Mouse (Mus musculus): ENCODE data around the gene Aco2. TPM values are rescaled to one million over a fixed set of nuclear protein-coding genes. Genes with fewer than 3 reads are reported as not detected.

Aco2 gene
- polyA plus RNA-seq, 1 experiment from 2014 or later: 252 TPM

- no peak overlapping the region for H3K4me2 ChIP-seq
- H3K9ac ChIP-seq: no peak overlapping the region
- peaks cover 76% of the 10 kb centered on the region for H3K36me3 ChIP-seq
- H3K9me3 ChIP-seq: no peaks in the 10 kb centered on the region
- no peaks in the 10 kb centered on the region for H3K27me3 ChIP-seq
- no peak overlapping the region for H3K4me3 ChIP-seq
- no peak for ATAC-seq (ENCODE audit: low read depth)
- H3K4me1 ChIP-seq (replicated peaks): no peaks in the 10 kb centered on the region
- WGBS: 87% methylated on average over 10 of the region's 10 CpGs
- H3K27ac ChIP-seq (replicated peaks): no peak overlapping the region
Measured at GRCm38 (mm10) chr15:81949076-81949475, 77.0 kb downstream of the Aco2 start.

GRCm38 (mm10) chr15:81949476-81950131, 77.5 kb downstream of the Aco2 start:
- 72% methylated on average over 11 of the region's 11 CpGs for WGBS
- ATAC-seq (ENCODE audit: low read depth): no peak
- H3K27me3 ChIP-seq: no peaks in the 10 kb centered on the region
- H3K9ac ChIP-seq: no peak overlapping the region
- H3K4me3 ChIP-seq: no peak overlapping the region
- H3K36me3 ChIP-seq: peaks cover 82% of the 10 kb centered on the region
- no peaks in the 10 kb centered on the region for H3K4me1 ChIP-seq (replicated peaks)
- no peaks in the 10 kb centered on the region for H3K9me3 ChIP-seq
- no peak overlapping the region for H3K4me2 ChIP-seq
- H3K27ac ChIP-seq (replicated peaks): no peak overlapping the region

GRCm38 (mm10) chr15:81950716-81951115, 78.6 kb downstream of the Aco2 start:
- Histone ChIP-seq H3K4me3 (no peak overlapping the region), H3K27ac (replicated peaks) (no peak overlapping the region), H3K9ac (no peak overlapping the region), H3K27me3 (no peaks in the 10 kb centered on the region), H3K4me1 (replicated peaks) (no peaks in the 10 kb centered on the region), H3K36me3 (peaks cover 93% of the 10 kb centered on the region), H3K9me3 (no peaks in the 10 kb centered on the region), H3K4me2 (no peak overlapping the region)
- ATAC-seq (ENCODE audit: low read depth): no peak
- 86% methylated on average over 5 of the region's 5 CpGs for WGBS

GRCm38 (mm10) chr15:81951159-81951558, 79.0 kb downstream of the Aco2 start:
- H3K27ac ChIP-seq (replicated peaks): no peak overlapping the region
- no peak overlapping the region for H3K9ac ChIP-seq
- H3K27me3 ChIP-seq: no peaks in the 10 kb centered on the region
- no peak overlapping the region for H3K4me3 ChIP-seq
- peaks cover 93% of the 10 kb centered on the region for H3K36me3 ChIP-seq
- no peak overlapping the region for H3K4me2 ChIP-seq
- H3K4me1 ChIP-seq (replicated peaks): no peaks in the 10 kb centered on the region
- no peaks in the 10 kb centered on the region for H3K9me3 ChIP-seq
- ATAC-seq (ENCODE audit: low read depth): no peak
- 93% methylated on average over 9 of the region's 9 CpGs for WGBS

- Histone ChIP-seq H3K27me3 (no peaks in the 10 kb centered on the region), H3K27ac (replicated peaks) (no peak overlapping the region), H3K9ac (no peak overlapping the region), H3K9me3 (no peaks in the 10 kb centered on the region), H3K4me2 (no peak overlapping the region), H3K4me3 (no peak overlapping the region), H3K4me1 (replicated peaks) (no peaks in the 10 kb centered on the region), H3K36me3 (peaks cover 81% of the 10 kb centered on the region)
- no peak for ATAC-seq (ENCODE audit: low read depth)
- 91% methylated on average over 4 of the region's 4 CpGs for WGBS
Measured at GRCm38 (mm10) chr15:81952310-81952709, 80.2 kb downstream of the Aco2 start.

DNA sequence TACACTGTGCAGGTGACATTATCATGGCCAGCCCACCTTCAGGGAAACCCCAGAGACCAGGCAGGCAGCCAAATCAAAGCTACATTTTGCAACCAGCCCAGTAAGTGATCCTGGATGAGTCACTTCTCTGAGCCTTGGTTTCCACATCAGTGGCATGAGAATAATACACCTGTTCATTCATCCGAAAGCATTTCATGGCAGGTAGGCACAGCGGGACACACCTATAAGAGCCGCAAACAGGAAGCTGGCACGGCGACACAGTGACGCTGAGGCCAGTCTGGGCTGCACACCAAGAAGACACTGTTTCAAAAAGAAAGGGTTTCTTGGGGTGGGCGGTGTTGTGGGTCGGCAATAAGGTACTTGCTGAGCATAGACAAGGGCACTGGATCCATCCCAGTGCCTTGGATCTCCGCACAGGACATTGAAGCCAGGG, 82.1 kb downstream of the Aco2 start:
- Histone ChIP-seq H3K9me3 (no peaks in the 10 kb centered on the region), H3K36me3 (peaks cover 62% of the 10 kb centered on the region), H3K4me2 (no peak overlapping the region), H3K27ac (replicated peaks) (no peak overlapping the region), H3K27me3 (no peaks in the 10 kb centered on the region), H3K4me1 (replicated peaks) (peaks cover 3% of the 10 kb centered on the region; the same call in 1 of the 2 replicates), H3K9ac (no peak overlapping the region), H3K4me3 (no peak overlapping the region)
- 95% methylated on average over 9 of the region's 9 CpGs for WGBS
- ATAC-seq (ENCODE audit: low read depth): no peak

DNA sequence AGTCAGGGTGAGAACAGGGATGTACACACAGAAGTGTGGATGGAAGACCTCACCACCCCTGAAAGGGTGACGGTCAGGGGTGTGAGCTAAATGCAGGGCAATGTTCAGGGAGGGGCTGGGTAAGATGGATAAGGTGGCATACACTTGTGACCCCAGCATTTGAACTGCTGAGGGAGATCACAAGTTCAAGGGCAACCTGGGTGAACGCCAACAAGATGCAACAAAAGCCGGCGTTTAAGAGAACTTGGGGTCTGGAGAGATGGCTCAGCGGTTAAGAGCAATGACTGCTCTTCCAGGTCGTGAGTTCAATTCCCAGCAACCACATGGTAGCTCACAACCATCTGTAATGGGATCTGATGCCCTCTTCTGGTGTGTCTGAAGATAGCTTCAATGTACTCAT, 82.6 kb downstream of the Aco2 start:
- 97% methylated on average over 6 of the region's 6 CpGs for WGBS
- Histone ChIP-seq H3K4me2 (no peak overlapping the region), H3K9me3 (no peaks in the 10 kb centered on the region), H3K4me3 (no peak overlapping the region), H3K36me3 (peaks cover 57% of the 10 kb centered on the region), H3K4me1 (replicated peaks) (peaks cover 8% of the 10 kb centered on the region), H3K27ac (replicated peaks) (no peak overlapping the region), H3K9ac (no peak overlapping the region), H3K27me3 (no peaks in the 10 kb centered on the region)
- ATAC-seq (ENCODE audit: low read depth): no peak

DNA sequence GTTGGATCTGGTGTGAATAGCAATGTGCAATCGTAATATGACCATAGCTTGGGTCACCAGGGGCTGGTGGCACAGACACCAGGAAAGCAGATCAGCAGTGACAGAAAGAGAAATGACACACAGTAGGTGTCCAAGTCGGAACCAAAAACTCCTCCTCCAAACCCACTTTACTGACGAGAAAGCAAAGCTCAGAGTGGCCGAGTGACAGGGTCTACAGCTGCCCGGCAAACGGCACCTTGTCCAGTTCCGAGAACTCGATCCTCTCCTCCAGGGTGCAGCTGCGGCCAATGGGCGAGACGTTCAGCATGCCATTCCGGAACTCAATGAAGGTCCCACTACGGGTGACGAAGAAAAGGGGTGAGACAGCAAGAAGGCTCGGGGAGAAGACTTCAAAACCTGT, 83.3 kb downstream of the Aco2 start:
- Histone ChIP-seq H3K9ac (no peak overlapping the region), H3K4me2 (no peak overlapping the region), H3K27ac (replicated peaks) (no peak overlapping the region), H3K27me3 (no peaks in the 10 kb centered on the region), H3K36me3 (peaks cover 50% of the 10 kb centered on the region), H3K4me3 (no peak overlapping the region), H3K9me3 (no peaks in the 10 kb centered on the region), H3K4me1 (replicated peaks) (peaks cover 11% of the 10 kb centered on the region)
- no peak for ATAC-seq (ENCODE audit: low read depth)
- WGBS: 90% methylated on average over 15 of the region's 15 CpGs

DNA sequence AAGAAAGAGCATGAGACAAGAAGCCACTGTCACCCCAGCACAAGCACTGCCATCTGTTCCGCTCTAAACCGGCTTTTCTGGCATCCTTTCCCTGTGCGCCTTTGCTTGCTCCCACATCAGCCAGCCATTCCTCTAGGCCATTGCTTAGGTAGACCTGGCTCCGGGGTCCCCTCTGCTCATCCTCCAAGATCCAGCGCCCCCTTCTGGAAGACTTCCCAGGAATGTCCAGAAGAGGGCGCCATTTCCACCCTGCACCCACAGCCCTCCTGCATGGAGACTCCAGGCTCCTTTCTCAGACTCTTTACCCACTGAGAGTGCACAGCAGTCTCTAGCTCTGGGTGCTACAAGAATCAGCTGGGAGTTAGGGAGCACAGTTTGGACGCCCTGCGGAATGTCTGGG, 84.3 kb downstream of the Aco2 start:
- H3K9ac ChIP-seq: no peak overlapping the region
- H3K4me1 ChIP-seq (replicated peaks): peaks cover 11% of the 10 kb centered on the region
- no peaks in the 10 kb centered on the region for H3K9me3 ChIP-seq
- no peak overlapping the region for H3K27ac ChIP-seq (replicated peaks)
- H3K4me2 ChIP-seq: no peak overlapping the region
- no peaks in the 10 kb centered on the region for H3K27me3 ChIP-seq
- H3K4me3 ChIP-seq: no peak overlapping the region
- ATAC-seq (ENCODE audit: low read depth): no peak
- peaks cover 40% of the 10 kb centered on the region for H3K36me3 ChIP-seq
- 61% methylated on average over 8 of the region's 8 CpGs for WGBS

GRCm38 (mm10) chr15:81957598-81957997, 85.5 kb downstream of the Aco2 start:
- Histone ChIP-seq H3K4me2 (no peak overlapping the region), H3K4me1 (replicated peaks) (peaks cover 11% of the 10 kb centered on the region), H3K9ac (no peak overlapping the region), H3K4me3 (no peak overlapping the region), H3K27ac (replicated peaks) (no peak overlapping the region), H3K27me3 (no peaks in the 10 kb centered on the region), H3K36me3 (peaks cover 28% of the 10 kb centered on the region), H3K9me3 (no peaks in the 10 kb centered on the region)
- WGBS: 88% methylated on average over 11 of the region's 11 CpGs
- no peak for ATAC-seq (ENCODE audit: low read depth)

GRCm38 (mm10) chr15:81958906-81959305, 86.8 kb downstream of the Aco2 start:
- H3K27ac ChIP-seq (replicated peaks): no peak overlapping the region
- peaks cover 11% of the 10 kb centered on the region for H3K4me1 ChIP-seq (replicated peaks)
- H3K4me2 ChIP-seq: no peak overlapping the region
- H3K9ac ChIP-seq: no peak overlapping the region
- H3K27me3 ChIP-seq: no peaks in the 10 kb centered on the region
- peaks cover 18% of the 10 kb centered on the region for H3K36me3 ChIP-seq
- no peak overlapping the region for H3K4me3 ChIP-seq
- no peaks in the 10 kb centered on the region for H3K9me3 ChIP-seq
- no peak for ATAC-seq (ENCODE audit: low read depth)
- 91% methylated on average over 3 of the region's 3 CpGs for WGBS

DNA sequence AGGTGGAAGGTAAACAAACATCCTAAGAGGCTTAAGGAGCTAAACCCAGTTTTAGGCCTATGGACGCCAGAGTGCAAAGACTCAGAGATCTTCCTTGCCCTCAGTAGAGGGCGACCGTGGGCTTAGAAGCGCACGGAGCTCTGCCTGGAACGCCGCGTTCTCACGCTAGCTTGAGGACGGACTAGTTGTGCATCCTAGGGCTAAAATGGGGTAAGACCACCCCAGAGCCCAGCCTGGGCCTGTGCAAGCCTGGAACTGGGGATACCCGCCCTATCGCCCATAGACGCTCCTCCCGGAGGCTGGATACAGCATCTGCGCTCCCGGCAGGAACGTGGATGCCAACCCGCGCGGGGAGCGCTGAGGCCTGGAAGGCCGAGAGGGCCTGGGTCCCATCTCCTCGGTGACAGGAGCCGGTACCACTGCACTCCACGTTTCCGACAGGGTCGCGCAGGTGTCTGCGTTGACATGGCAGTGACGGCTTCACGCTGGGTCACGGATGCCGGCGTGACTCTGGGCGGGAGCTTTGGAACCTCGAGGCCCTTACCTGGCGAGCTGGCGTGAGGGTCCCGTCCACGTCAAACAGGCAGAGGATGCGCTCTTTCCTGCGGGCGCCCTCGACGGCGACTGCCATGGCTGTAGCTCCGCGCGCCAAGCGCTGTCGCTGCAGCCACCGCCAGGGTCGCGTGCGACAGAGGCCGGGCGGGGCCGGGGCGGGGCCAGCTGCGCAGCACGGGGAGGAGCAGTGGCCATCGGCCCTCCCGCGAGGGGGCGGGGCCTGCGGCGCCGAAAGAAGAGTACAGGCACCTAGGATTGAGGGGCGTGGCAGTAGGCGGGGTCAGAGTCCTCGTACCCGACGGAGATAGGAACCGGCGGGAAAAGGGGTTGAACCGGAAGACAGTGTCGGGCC, 88.3 kb downstream of the Aco2 start, which contains the start of gene Pmm1:
Gene Pmm1, minus strand, starts transcription at position 760 of the 907 bp plus-strand sequence.
- H3K36me3 ChIP-seq: peaks cover 3% of the 10 kb centered on the region
- ATAC-seq (ENCODE audit: low read depth): peak; percentile 99
- peaks cover 11% of the 10 kb centered on the region for H3K4me1 ChIP-seq (replicated peaks)
- no peaks in the 10 kb centered on the region for H3K27me3 ChIP-seq
- peak within 1 kb of the TSS; percentile 98 for H3K4me2 ChIP-seq
- peak within 1 kb of the TSS; percentile 87 for H3K9ac ChIP-seq
- no peaks in the 10 kb centered on the region for H3K9me3 ChIP-seq
- WGBS: under 1% methylated on average over 76 of the region's 77 CpGs
- peak within 1 kb of the TSS; percentile 90 for H3K27ac ChIP-seq (replicated peaks)
- peak within 1 kb of the TSS; percentile 69 for H3K4me3 ChIP-seq

All from neural tube, embryonic 13.5 days (tissue).